Mouse (Mus musculus) G1E (cell line): ENCODE results near the gene Il1rn. TPM values are rescaled to one million over a fixed set of nuclear protein-coding genes. Genes with fewer than 3 reads are reported as not detected.

Experiments
- ATAC-seq: 2 replicates; pipeline ENCODE4 v1.8.0; 2016; ENCODE audit warnings: mild to moderate bottlenecking; ENCODE audit not compliant: insufficient number of reproducible peaks, poor library complexity, low FRiP score, severe bottlenecking; ENCODE audit errors: extremely low read depth
- DNase-seq: peaks from one replicate; pipeline ENCODE4 v3.0.0; 2012; ENCODE audit warnings: low spot score
- H3K27me3 ChIP-seq: 2 replicates; pipeline ENCODE4 v1.6.1; 2012; ENCODE audit warnings: mild to moderate bottlenecking, low read length, inconsistent platforms; ENCODE audit not compliant: insufficient read depth
- H3K36me3 ChIP-seq: replicated peaks from 2 replicates; pipeline ENCODE3; 2012; ENCODE audit warnings: mild to moderate bottlenecking, inconsistent platforms
- H3K4me1 ChIP-seq: 2 replicates; pipeline ENCODE4 v1.6.1; 2012; ENCODE audit warnings: low read depth, low read length, inconsistent platforms, mixed read lengths; ENCODE audit not compliant: insufficient read depth
- H3K4me3 ChIP-seq: 2 replicates; pipeline ENCODE4 v1.5.1; 2012; ENCODE audit warnings: low read depth, mild to moderate bottlenecking, inconsistent platforms, low read length, moderate library complexity, mixed read lengths
- H3K9me3 ChIP-seq: replicated peaks from 2 replicates; pipeline ENCODE4 v1.6.1; 2012; ENCODE audit warnings: inconsistent platforms
- CTCF ChIP-seq: IDR thresholded peaks from 2 replicates; pipeline ENCODE4 v1.5.1; 2012; ENCODE audit warnings: low read depth, low read length, inconsistent platforms, mixed read lengths
- GATA1 ChIP-seq: IDR thresholded peaks from 2 replicates; pipeline ENCODE4 v1.6.1; 2012; ENCODE audit warnings: borderline replicate concordance, low read length, inconsistent platforms, mixed read lengths
- GATA2 ChIP-seq: IDR thresholded peaks from 2 replicates; pipeline ENCODE4 v1.6.1; 2012; ENCODE audit warnings: low read depth, low read length, inconsistent platforms, borderline replicate concordance
- POLR2AphosphoS5 ChIP-seq: IDR thresholded peaks from 2 replicates; pipeline ENCODE4 v1.6.1; 2012; ENCODE audit warnings: low read depth, low read length, inconsistent platforms; ENCODE audit not compliant: insufficient replicate concordance
- TAL1 ChIP-seq: conservative IDR thresholded peaks from 2 replicates; pipeline ENCODE4 v1.6.1; 2012; ENCODE audit warnings: low read depth, low read length, inconsistent platforms, mixed read lengths
- polyA plus RNA-seq: library from polyadenylated mRNA; stranded (reverse); fragments of >175 nt; gene quantifications from 2 replicates; pipeline ENCODE4 v1.2.3, GENCODE M21; 2012
- total RNA-seq, 2 experiments: library from RNA; stranded (forward) in 1 of 2; stranded (reverse) in 1 of 2; fragments of 200-1000 nt in 1 of 2; fragments of >200 nt in 1 of 2; fragmentation: Nextera tagmentation in 1 of 2; gene quantifications; 2 replicates each; pipeline ENCODE4 v1.2.3; 2014 to 2017

Il1rn gene
- not detected in 2 replicates for total RNA-seq (2014; fragmentation: Nextera tagmentation)
- total RNA-seq (2017) = 0.22 TPM in 1 of 2 replicates, not detected in the other
- polyA plus RNA-seq = not detected in 2 replicates

- TF ChIP-seq TAL1 (no peak), GATA1 (no peak), POLR2AphosphoS5 (no peak), GATA2 (no peak), CTCF (no peak)
- H3K36me3 ChIP-seq = no peaks in the 10 kb centered on the region
- no peaks in the 10 kb centered on the region for H3K4me1 ChIP-seq
These were observed at the start of gene Il1rn for GRCm38 (mm10) chr2:24336545-24336944. TSS of gene Il1rn (plus strand) at chr2:24336853.

GRCm38 (mm10) chr2:24290896-24291295, 45.8 kb upstream of the Il1rn start, which contains the start of gene Il1f10:
TSS of gene Il1f10 (plus strand) at chr2:24291196.
- Histone ChIP-seq H3K36me3 (no peaks in the 10 kb centered on the region), H3K9me3 (no peaks in the 10 kb centered on the region), H3K27me3 (no peaks in the 10 kb centered on the region), H3K4me1 (no peaks in the 10 kb centered on the region), H3K4me3 (no peak within 1 kb of the TSS)
- DNase-seq = no peak
- TF ChIP-seq CTCF = no peak
- TF ChIP-seq GATA2 = no peak
- TF ChIP-seq TAL1 = no peak
- TF ChIP-seq POLR2AphosphoS5 = no peak
- no peak for TF ChIP-seq GATA1
- ATAC-seq = no peak

More at GRCm38 (mm10) chr2:24336545-24336944, at the start of gene Il1rn:
- DNase-seq (no peak), ATAC-seq (no peak)
- H3K9me3 ChIP-seq = no peaks in the 10 kb centered on the region
- H3K4me3 ChIP-seq = no peak within 1 kb of the TSS
- no peaks in the 10 kb centered on the region for H3K27me3 ChIP-seq

DNA sequence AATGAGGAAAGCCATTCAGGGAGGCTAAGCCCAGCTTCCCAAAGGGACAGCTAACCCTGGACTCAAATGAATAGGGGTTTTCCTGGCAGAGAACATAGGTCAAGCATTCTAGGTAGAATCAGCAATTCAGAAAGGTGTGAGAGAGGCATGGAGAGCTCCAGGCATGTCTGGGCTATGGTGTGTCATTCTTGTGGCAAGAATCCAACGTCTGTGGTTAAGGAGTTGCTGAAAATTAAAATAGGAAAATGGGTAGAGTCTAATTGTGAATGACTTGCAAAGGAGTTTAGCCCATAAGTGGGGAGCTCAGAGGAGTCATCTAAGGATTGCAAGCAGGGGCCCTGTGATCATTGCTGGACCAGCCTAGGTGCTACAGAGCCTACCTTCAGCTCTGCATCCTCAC, 42.0 kb upstream of the Il1rn start:
- H3K36me3 ChIP-seq = no peaks in the 10 kb centered on the region
- no peaks in the 10 kb centered on the region for H3K4me1 ChIP-seq
- TF ChIP-seq TAL1 (no peak), CTCF (no peak), GATA1 (no peak), POLR2AphosphoS5 (no peak), GATA2 (no peak)
- H3K27me3 ChIP-seq = no peaks in the 10 kb centered on the region
- DNase-seq (no peak), ATAC-seq (no peak)
- no peak overlapping the region for H3K4me3 ChIP-seq
- no peaks in the 10 kb centered on the region for H3K9me3 ChIP-seq

- Histone ChIP-seq H3K27me3 (no peaks in the 10 kb centered on the region), H3K4me3 (no peak overlapping the region), H3K4me1 (no peaks in the 10 kb centered on the region), H3K9me3 (no peaks in the 10 kb centered on the region), H3K36me3 (no peaks in the 10 kb centered on the region)
- ATAC-seq (no peak), DNase-seq (peak; percentile 4)
- TF ChIP-seq TAL1 (no peak), GATA1 (no peak), CTCF (peak; percentile 28; the same call in 1 of the 2 replicates), GATA2 (no peak), POLR2AphosphoS5 (no peak)
These were observed 39.8 kb upstream of the Il1rn start for GRCm38 (mm10) chr2:24296837-24297236.

- ATAC-seq = no peak
- no peak for DNase-seq
- Histone ChIP-seq H3K9me3 (no peaks in the 10 kb centered on the region), H3K36me3 (no peaks in the 10 kb centered on the region), H3K4me3 (no peak overlapping the region), H3K4me1 (no peaks in the 10 kb centered on the region), H3K27me3 (0 out of 2 replicates have a peak, but pooled peaks cover 3% of the 10 kb centered on the region)
- no peak for TF ChIP-seq GATA1
- no peak for TF ChIP-seq CTCF
- TF ChIP-seq TAL1 = no peak
- TF ChIP-seq POLR2AphosphoS5 = no peak
- no peak for TF ChIP-seq GATA2
These were observed 25.2 kb upstream of the Il1rn start for GRCm38 (mm10) chr2:24311302-24312001.

DNA sequence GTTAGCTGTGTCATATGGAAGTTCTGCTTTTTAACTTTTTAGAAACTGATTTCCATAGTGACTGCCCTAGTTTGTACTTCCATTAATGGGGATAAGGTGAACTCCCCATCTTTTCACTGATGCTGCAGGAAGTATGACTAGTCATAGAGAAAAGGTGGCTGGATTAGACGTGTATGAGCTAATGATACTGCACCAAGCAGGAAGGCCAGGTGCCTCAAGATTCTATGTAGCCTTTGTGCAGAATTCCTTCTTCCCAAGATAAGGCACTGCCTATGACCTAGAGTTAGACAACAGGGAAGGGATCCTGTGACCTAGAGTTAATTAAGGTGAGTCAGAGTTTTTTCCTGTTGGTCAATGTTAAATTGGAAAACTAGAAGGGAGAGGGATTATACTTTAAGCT, 19.7 kb upstream of the Il1rn start:
- Histone ChIP-seq H3K36me3 (no peaks in the 10 kb centered on the region), H3K4me1 (no peaks in the 10 kb centered on the region), H3K4me3 (no peak overlapping the region), H3K27me3 (no peaks in the 10 kb centered on the region), H3K9me3 (no peaks in the 10 kb centered on the region)
- TF ChIP-seq TAL1 (no peak), CTCF (no peak), POLR2AphosphoS5 (no peak), GATA1 (no peak), GATA2 (no peak)
- DNase-seq (no peak), ATAC-seq (no peak)
